Mouse (Mus musculus) brain, embryonic 14.5 days (tissue): Measurements from ENCODE around the gene Asap3.

Experiments
- CTCF ChIP-seq: fragments of 200-500 bp; IDR thresholded peaks from 2 replicates; pipeline ENCODE4 v1.5.1; 2012; ENCODE audit warnings: inconsistent platforms, mild to moderate bottlenecking, moderate library complexity, borderline replicate concordance; ENCODE audit not compliant: insufficient read depth, insufficient read length; ENCODE audit errors: extremely low read depth
- POLR2A ChIP-seq: fragments of 200-500 bp; IDR thresholded peaks from 2 replicates; pipeline ENCODE4 v1.6.1; 2012; ENCODE audit warnings: mild to moderate bottlenecking, inconsistent platforms, borderline replicate concordance; ENCODE audit not compliant: poor library complexity, insufficient read depth, insufficient read length, severe bottlenecking; ENCODE audit errors: extremely low read depth

GRCm38 (mm10) chr4:136193571-136193970, 12.6 kb upstream of the Asap3 start:
- no peak for TF ChIP-seq CTCF
- no peak for TF ChIP-seq POLR2A
